Mouse (Mus musculus) erythroblast, embryonic 14.5 days (primary cell): ENCODE results near the gene Lrrc4c. TPM values are rescaled to one million over a fixed set of nuclear protein-coding genes. Genes with fewer than 3 reads are reported as not detected.

ENCODE experiments used
- H3K27me3 ChIP-seq: 2 replicates; pipeline ENCODE4 v1.6.1; 2012; ENCODE audit warnings: inconsistent platforms; ENCODE audit not compliant: control insufficient read depth
- H3K36me3 ChIP-seq: 2 replicates; pipeline ENCODE4 v1.6.1; 2012; ENCODE audit warnings: mild to moderate bottlenecking, inconsistent platforms; ENCODE audit not compliant: control insufficient read depth
- H3K4me1 ChIP-seq: 2 replicates; pipeline ENCODE4 v1.6.1; 2012; ENCODE audit warnings: inconsistent platforms; ENCODE audit not compliant: control insufficient read depth
- H3K4me3 ChIP-seq: replicated peaks from 2 replicates; pipeline ENCODE3; 2012; ENCODE audit warnings: moderate library complexity, mild to moderate bottlenecking, inconsistent platforms
- H3K9me3 ChIP-seq: 2 replicates; pipeline ENCODE4 v1.6.1; 2012; ENCODE audit warnings: low read length, inconsistent platforms, mixed read lengths; ENCODE audit not compliant: control insufficient read depth
- GATA1 ChIP-seq: IDR thresholded peaks from 2 replicates; pipeline ENCODE4 v1.6.1; 2012; ENCODE audit warnings: low read length, inconsistent platforms, mixed read lengths
- TAL1 ChIP-seq: IDR thresholded peaks from 3 replicates; pipeline ENCODE4 v1.6.1; 2012; ENCODE audit warnings: low read length, inconsistent platforms, mixed read lengths
- polyA plus RNA-seq: library from polyadenylated mRNA; stranded (reverse); fragments of >175 nt; gene quantifications from 2 replicates; pipeline ENCODE4 v1.2.3, GENCODE M21; 2012

The Lrrc4c gene
- polyA plus RNA-seq, 1 experiment: not detected

GRCm38 (mm10) chr2:97466243-97466793 lies 1148.3 kb downstream of the Lrrc4c start:
- TF ChIP-seq TAL1 (no peak), GATA1 (no peak)
- Histone ChIP-seq H3K4me3 (no peak overlapping the region), H3K27me3 (peaks cover 12% of the 10 kb centered on the region), H3K36me3 (no peaks in the 10 kb centered on the region), H3K9me3 (no peaks in the 10 kb centered on the region), H3K4me1 (no peaks in the 10 kb centered on the region)

GRCm38 (mm10) chr2:97467031-97467549 lies 1149.1 kb downstream of the Lrrc4c start:
- Histone ChIP-seq H3K4me3 (no peak overlapping the region), H3K27me3 (peaks cover 12% of the 10 kb centered on the region)
- TF ChIP-seq TAL1 (no peak), GATA1 (no peak)

GRCm38 (mm10) chr2:97467664-97468063 lies 1149.7 kb downstream of the Lrrc4c start:
- no peaks in the 10 kb centered on the region for H3K9me3 ChIP-seq
- H3K4me3 ChIP-seq: no peak overlapping the region
- H3K27me3 ChIP-seq: peaks cover 12% of the 10 kb centered on the region
- H3K4me1 ChIP-seq: no peaks in the 10 kb centered on the region
- H3K36me3 ChIP-seq: no peaks in the 10 kb centered on the region
- TF ChIP-seq GATA1: no peak
- no peak for TF ChIP-seq TAL1

More at GRCm38 (mm10) chr2:97467031-97467549, 1149.1 kb downstream of the Lrrc4c start:
- Histone ChIP-seq H3K4me1 (no peaks in the 10 kb centered on the region), H3K36me3 (no peaks in the 10 kb centered on the region), H3K9me3 (no peaks in the 10 kb centered on the region)

GRCm38 (mm10) chr2:97468372-97468771 lies 1150.4 kb downstream of the Lrrc4c start:
- H3K27me3 ChIP-seq: peaks cover 12% of the 10 kb centered on the region
- H3K9me3 ChIP-seq: no peaks in the 10 kb centered on the region
- no peak for TF ChIP-seq TAL1
- no peak for TF ChIP-seq GATA1
- H3K36me3 ChIP-seq: no peaks in the 10 kb centered on the region
- no peaks in the 10 kb centered on the region for H3K4me1 ChIP-seq
- no peak overlapping the region for H3K4me3 ChIP-seq

- Histone ChIP-seq H3K4me3 (no peak overlapping the region), H3K27me3 (peaks cover 12% of the 10 kb centered on the region), H3K36me3 (no peaks in the 10 kb centered on the region), H3K4me1 (no peaks in the 10 kb centered on the region), H3K9me3 (no peaks in the 10 kb centered on the region)
- TF ChIP-seq TAL1 (no peak), GATA1 (no peak)
These were observed 1151.4 kb downstream of the Lrrc4c start for GRCm38 (mm10) chr2:97469396-97469795.

- H3K27me3 ChIP-seq: no peaks in the 10 kb centered on the region
- H3K36me3 ChIP-seq: no peaks in the 10 kb centered on the region
- no peaks in the 10 kb centered on the region for H3K4me1 ChIP-seq
- H3K9me3 ChIP-seq: peaks cover 3% of the 10 kb centered on the region
- no peak overlapping the region for H3K4me3 ChIP-seq
- no peak for TF ChIP-seq GATA1
- TF ChIP-seq TAL1: no peak
These were observed 1160.4 kb downstream of the Lrrc4c start for GRCm38 (mm10) chr2:97478175-97478924.

GRCm38 (mm10) chr2:97478925-97479298 lies 1160.9 kb downstream of the Lrrc4c start:
- peaks cover 3% of the 10 kb centered on the region for H3K9me3 ChIP-seq
- no peaks in the 10 kb centered on the region for H3K36me3 ChIP-seq
- no peaks in the 10 kb centered on the region for H3K4me1 ChIP-seq
- no peak for TF ChIP-seq GATA1
- TF ChIP-seq TAL1: no peak
- no peaks in the 10 kb centered on the region for H3K27me3 ChIP-seq
- no peak overlapping the region for H3K4me3 ChIP-seq

- no peaks in the 10 kb centered on the region for H3K36me3 ChIP-seq
- no peaks in the 10 kb centered on the region; the same call in 1 of the 2 replicates for H3K9me3 ChIP-seq
These were observed 1167.0 kb downstream of the Lrrc4c start for GRCm38 (mm10) chr2:97484990-97485389.

GRCm38 (mm10) chr2:97485609-97486008 lies 1167.6 kb downstream of the Lrrc4c start:
- TF ChIP-seq GATA1 (no peak), TAL1 (no peak)
- Histone ChIP-seq H3K27me3 (no peaks in the 10 kb centered on the region), H3K36me3 (no peaks in the 10 kb centered on the region), H3K4me3 (no peak overlapping the region), H3K9me3 (no peaks in the 10 kb centered on the region; the same call in 1 of the 2 replicates), H3K4me1 (no peaks in the 10 kb centered on the region)

More at GRCm38 (mm10) chr2:97484990-97485389, 1167.0 kb downstream of the Lrrc4c start:
- H3K4me1 ChIP-seq: no peaks in the 10 kb centered on the region
- H3K4me3 ChIP-seq: no peak overlapping the region
- no peaks in the 10 kb centered on the region for H3K27me3 ChIP-seq
- TF ChIP-seq GATA1 (no peak), TAL1 (no peak)
